In genomic region chr16:4077384-4078061, GRCm38 (mm10) we compare ENCODE assay signal across 8 mouse cellular contexts. TPM values are rescaled to one million over a fixed set of nuclear protein-coding genes. Genes with fewer than 3 reads are reported as not detected.
DNase-seq lines count a peak whose midpoint lies in the region; ATAC-seq lines count a peak whose summit lies in the region.

TSS of gene Trap1 (minus strand) at chr16:4077827.

- H3K4me2 ChIP-seq in hindbrain, embryonic 15.5 days: peak within 1 kb of the TSS; percentile 66

- WGBS in hindbrain, embryonic 15.5 days: 0% methylated on average over 58 of the region's 58 CpGs

- peaks cover 20% of the 10 kb centered on the region for H3K4me1 ChIP-seq in hindbrain, embryonic 15.5 days (replicated peaks)

- DNase-seq in R1 (ENCODE audit: low read depth, low spot score): peak; percentile 95
- DNase-seq in cerebellum, postnatal 25 days: peak; percentile 97
- DNase-seq in frontal cortex, postnatal 36 days (ENCODE audit: low spot score in 2 of 2): peak; percentile 96 to 97
- DNase-seq in left cerebral cortex, adult 11 months (ENCODE audit: low spot score): peak; percentile 92
- peak; percentile 93 to 95 for DNase-seq in lung, postnatal 4 days
- DNase-seq in retina, postnatal 7 days (ENCODE audit: low read depth, low spot score): peak; percentile 78
- DNase-seq in urinary bladder, adult 2 months (ENCODE audit: low spot score): peak; percentile 96

- peak within 1 kb of the TSS; percentile 76 for H3K9ac ChIP-seq in hindbrain, embryonic 15.5 days

- H3K27me3 ChIP-seq in hindbrain, embryonic 15.5 days: no peaks in the 10 kb centered on the region

- no peaks in the 10 kb centered on the region for H3K9me3 ChIP-seq in hindbrain, embryonic 15.5 days

- H3K4me3 ChIP-seq in hindbrain, embryonic 15.5 days: peak within 1 kb of the TSS; percentile 93

- no peaks in the 10 kb centered on the region for H3K36me3 ChIP-seq in hindbrain, embryonic 15.5 days

- ATAC-seq in hindbrain, embryonic 15.5 days (ENCODE audit: low FRiP score, low read depth): peak; percentile 97

- peak within 1 kb of the TSS; percentile 93 for H3K27ac ChIP-seq in hindbrain, embryonic 15.5 days (replicated peaks)

RNA-seq across cellular contexts. Expression of gene Trap1, which starts in this region (rescaled TPM):
- 52.4 and 54.4 TPM in 2 replicates for polyA plus RNA-seq in hindbrain, embryonic 15.5 days (2015; fragmentation: Nextera tagmentation; extraction: Ambion mirVana)
- 76.9 and 84.2 TPM in 2 replicates for polyA plus RNA-seq in urinary bladder, adult 2 months (2012; rRNA removed)

Comparison
In these comparisons a context has a peak if more than half of its experiments do, and no peak if none do; other contexts are left out.
1. Peak in every context shown above with its lines: DNase-seq, ATAC-seq, H3K4me3 ChIP-seq and H3K27ac ChIP-seq.